Mouse (Mus musculus): ENCODE data around the gene Mcm9.
"Not testable (repeated sequence)": the region's sequence is repeated elsewhere in the genome, so short reads cannot be mapped to it uniquely, and the experiment has no call there.

DNA sequence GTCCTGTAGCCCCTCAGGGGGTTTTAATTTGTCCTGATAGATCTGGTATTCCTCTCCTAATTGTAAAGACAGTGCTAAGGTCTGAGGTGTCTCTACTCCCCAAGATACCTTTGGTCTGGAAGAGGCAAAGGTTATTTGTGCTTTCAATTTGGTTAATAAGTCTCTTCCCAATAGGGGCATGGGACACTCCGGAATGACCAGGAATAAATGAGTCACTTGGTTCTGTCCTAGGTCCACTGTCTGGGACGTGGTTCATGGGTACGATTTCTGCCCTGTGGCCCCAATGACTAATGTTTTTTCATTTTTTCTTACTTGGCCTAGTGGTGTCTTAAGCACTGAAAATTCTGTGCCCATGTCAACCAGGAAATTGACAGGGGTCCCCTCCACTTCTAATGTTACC lies 134.9 kb downstream of the Mcm9 start:
- not testable (repeated sequence) for TF ChIP-seq CTCF, EP300 (IDR thresholded peaks at IDR 0.05; ENCODE audit: low read depth)

All from heart, postnatal 0 days (tissue).